Mouse (Mus musculus) midbrain, embryonic 11.5 days (tissue): Measurements from ENCODE around the gene Psmd12. TPM values are rescaled to one million over a fixed set of nuclear protein-coding genes. Genes with fewer than 3 reads are reported as not detected.

Source experiments
- ATAC-seq: fragments of 200-750 bp; cut with Nextera tagmentation; 2 replicates; pipeline ENCODE4 v1.8.0; 2017; ENCODE audit warnings: moderate TSS enrichment, moderate library complexity; ENCODE audit not compliant: low FRiP score
- DNase-seq: peaks from one replicate; pipeline ENCODE4 v3.0.0; 2015; ENCODE audit warnings: low spot score; ENCODE audit errors: missing footprints
- H3K27ac ChIP-seq: fragments of 300-500 bp; sonication (generic); 2 replicates; pipeline ENCODE4 v1.5.1; 2014; ENCODE audit warnings: low read depth, low read length
- H3K27me3 ChIP-seq: fragments of 300-500 bp; sonication (generic); 2 replicates; pipeline ENCODE4 v1.6.1; 2014; ENCODE audit warnings: mild to moderate bottlenecking, low read length, moderate library complexity, mixed read lengths; ENCODE audit not compliant: control insufficient read depth, insufficient read depth
- H3K36me3 ChIP-seq: fragments of 300-500 bp; sonication (generic); 2 replicates; pipeline ENCODE4 v1.6.1; 2014; ENCODE audit warnings: mild to moderate bottlenecking, low read length, moderate library complexity, mixed read lengths; ENCODE audit not compliant: control insufficient read depth, insufficient read depth
- H3K4me1 ChIP-seq: fragments of 300-500 bp; sonication (generic); 2 replicates; pipeline ENCODE4 v1.6.1; 2014; ENCODE audit warnings: low read length; ENCODE audit not compliant: control insufficient read depth, insufficient read depth
- H3K4me2 ChIP-seq: fragments of 300-500 bp; sonication (generic); 2 replicates; pipeline ENCODE4 v1.6.1; 2014; ENCODE audit warnings: mild to moderate bottlenecking, moderate library complexity
- H3K4me3 ChIP-seq: fragments of 300-500 bp; sonication (generic); 2 replicates; pipeline ENCODE4 v1.5.1; 2014; ENCODE audit warnings: low read depth, low read length
- H3K9ac ChIP-seq: fragments of 300-500 bp; sonication (generic); 2 replicates; pipeline ENCODE4 v1.6.1; 2014; ENCODE audit warnings: low read length
- H3K9me3 ChIP-seq: fragments of 300-500 bp; sonication (generic); 2 replicates; pipeline ENCODE4 v1.6.1; 2016; ENCODE audit warnings: low read length; ENCODE audit not compliant: control insufficient read depth
- WGBS: fragments of 180-500 bp; shearing (Covaris S2); extraction: QIAGEN DNeasy Blood & Tissue Kit; methylation state at CpG from one replicate; pipeline ENCODE4 v1.1.7; 2014; 5-methylcytosine and 5-hydroxymethylcytosine counted together
- polyA plus RNA-seq: library from polyadenylated mRNA; unstranded; fragments of >200 nt; fragmentation: Nextera tagmentation; extraction: Ambion mirVana; gene quantifications from 2 replicates; pipeline ENCODE4 v1.2.1, GENCODE M21; 2014

Gene Psmd12
- polyA plus RNA-seq, 1 experiment from 2014 or later, result 232 TPM

DNA sequence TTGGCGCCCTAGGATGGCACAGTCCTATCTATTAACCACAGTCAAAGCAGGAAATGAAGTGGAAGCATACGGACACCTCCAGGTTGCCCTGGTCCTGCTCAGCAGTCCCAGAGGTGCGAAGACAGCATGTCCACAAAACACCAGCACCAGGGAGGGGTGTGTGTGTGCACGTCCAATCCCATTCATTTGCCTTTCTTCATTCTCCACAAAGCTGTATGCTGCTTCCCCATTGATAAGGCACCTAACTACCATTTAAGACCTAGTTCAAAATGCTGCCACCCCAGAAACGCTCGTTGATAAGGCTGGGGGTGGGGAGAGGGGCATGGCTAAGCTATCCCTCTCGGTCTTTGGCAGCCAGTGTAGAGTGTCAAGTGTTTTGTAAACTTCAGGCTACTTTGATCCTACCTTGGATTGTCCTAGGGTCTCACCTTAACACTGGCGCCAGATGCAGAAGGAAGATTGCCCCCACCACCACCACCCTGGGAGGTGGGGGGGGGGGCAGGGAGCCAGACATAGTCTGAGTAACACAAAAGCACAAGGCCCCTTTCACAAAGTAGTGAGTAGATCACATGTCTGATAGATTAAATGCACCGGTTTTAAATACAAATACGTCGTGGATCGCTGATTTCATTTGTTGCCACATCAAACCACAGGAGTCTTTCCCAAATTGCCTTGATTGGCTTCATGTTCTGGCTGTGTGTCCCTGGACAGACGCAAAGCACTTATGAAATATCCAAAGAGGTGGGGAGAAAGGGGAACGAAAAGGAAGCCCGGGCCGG, 10.8 kb upstream of the Psmd12 start:
- H3K27ac ChIP-seq, result no peak overlapping the region
- peak; percentile 90 for DNase-seq
- no peaks in the 10 kb centered on the region for H3K27me3 ChIP-seq
- H3K36me3 ChIP-seq, result no peaks in the 10 kb centered on the region
- no peaks in the 10 kb centered on the region for H3K9me3 ChIP-seq
- H3K4me2 ChIP-seq, result peak overlapping the region; percentile 76
- peak overlapping the region; percentile 77 for H3K4me3 ChIP-seq
- ATAC-seq, result no peak
- peaks cover 11% of the 10 kb centered on the region for H3K4me1 ChIP-seq
- peak overlapping the region; percentile 81 for H3K9ac ChIP-seq
- 21% methylated on average over 16 of the region's 16 CpGs for WGBS

DNA sequence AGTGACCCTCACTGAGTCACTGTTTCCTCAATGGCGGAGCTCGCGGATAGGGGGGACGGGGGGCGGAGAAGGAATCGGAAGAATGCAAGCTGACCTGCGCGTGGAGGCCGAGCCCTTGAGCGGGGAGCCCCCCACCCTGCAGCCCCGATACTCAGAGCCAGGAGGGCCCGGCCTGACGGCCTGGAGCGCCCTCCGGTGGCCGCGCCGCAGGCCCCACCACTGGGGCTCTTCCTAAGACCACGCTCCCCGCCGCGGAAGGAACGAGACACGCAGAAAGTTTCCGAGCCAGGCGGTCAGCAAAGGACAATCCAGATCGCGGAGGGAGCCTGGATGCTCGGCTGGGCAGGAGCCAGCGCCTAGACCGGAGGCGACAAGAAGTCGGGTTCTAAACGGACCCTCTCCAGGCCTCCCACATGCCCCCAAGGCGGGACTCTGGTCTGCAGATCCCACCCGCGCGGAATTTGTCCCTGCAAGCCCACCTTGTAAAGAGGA, 10.2 kb upstream of the Psmd12 start:
- DNase-seq (peak; percentile 98), ATAC-seq (peak; percentile 87)
- Histone ChIP-seq H3K9me3 (no peaks in the 10 kb centered on the region), H3K4me3 (peak overlapping the region; percentile 77), H3K36me3 (no peaks in the 10 kb centered on the region), H3K27me3 (no peaks in the 10 kb centered on the region), H3K4me2 (peak overlapping the region; percentile 76), H3K27ac (0 out of 2 replicates have a peak overlapping the region, but pooled peaks have one; percentile 6), H3K4me1 (peaks cover 11% of the 10 kb centered on the region), H3K9ac (peak overlapping the region; percentile 81)
- under 1% methylated on average over 36 of the region's 38 CpGs for WGBS

DNA sequence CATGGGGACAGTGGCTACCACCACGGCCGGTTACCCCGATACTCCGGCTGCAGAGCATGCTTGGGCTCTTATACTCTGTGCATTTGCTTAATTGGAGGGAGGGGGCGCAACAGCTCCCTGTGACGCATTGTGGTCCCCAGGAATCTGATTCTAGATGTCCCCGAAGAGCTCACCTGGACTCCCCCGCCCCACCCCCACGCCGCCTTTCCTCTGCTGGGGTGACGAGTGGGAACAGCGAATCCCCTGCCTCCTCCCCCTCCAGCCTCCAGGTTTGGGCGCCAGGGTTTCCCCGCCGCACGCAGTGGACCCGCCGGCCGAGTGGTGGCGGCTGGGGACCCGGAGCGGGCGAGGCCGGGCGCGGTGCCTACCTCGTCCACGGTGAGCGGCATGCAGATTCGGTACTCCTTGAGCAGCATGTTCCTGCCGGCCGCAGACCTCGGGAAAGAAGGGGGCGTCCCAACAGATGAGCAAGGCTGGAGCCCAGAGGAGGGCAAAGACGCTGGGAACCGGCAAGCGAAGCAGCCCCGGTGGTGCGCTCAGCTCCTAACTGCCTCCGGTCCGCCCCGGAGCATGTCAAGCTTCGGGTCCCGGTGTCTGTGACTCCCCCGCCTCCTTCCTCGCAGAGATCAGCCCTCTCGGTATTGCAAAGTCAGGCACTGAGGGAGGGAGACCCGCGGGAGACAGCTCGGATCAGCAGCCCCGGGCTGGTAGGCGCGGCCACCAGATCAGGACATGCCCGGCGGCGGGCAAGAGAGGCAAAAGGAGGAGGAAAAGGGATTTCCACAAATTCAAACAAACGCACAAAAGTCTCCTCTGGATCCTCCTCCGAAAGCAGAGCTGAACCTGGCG, 9.5 kb upstream of the Psmd12 start:
- H3K9me3 ChIP-seq, result no peaks in the 10 kb centered on the region
- no peaks in the 10 kb centered on the region for H3K27me3 ChIP-seq
- under 1% methylated on average over 58 of the region's 59 CpGs for WGBS
- peaks cover 11% of the 10 kb centered on the region for H3K4me1 ChIP-seq
- peak; percentile 57 for ATAC-seq
- peak overlapping the region; percentile 76 for H3K4me2 ChIP-seq
- no peaks in the 10 kb centered on the region for H3K36me3 ChIP-seq
- H3K27ac ChIP-seq, result peak overlapping the region; percentile 84
- peak overlapping the region; percentile 81 for H3K9ac ChIP-seq
- peak; percentile 97 for DNase-seq
- H3K4me3 ChIP-seq, result peak overlapping the region; percentile 77

DNA sequence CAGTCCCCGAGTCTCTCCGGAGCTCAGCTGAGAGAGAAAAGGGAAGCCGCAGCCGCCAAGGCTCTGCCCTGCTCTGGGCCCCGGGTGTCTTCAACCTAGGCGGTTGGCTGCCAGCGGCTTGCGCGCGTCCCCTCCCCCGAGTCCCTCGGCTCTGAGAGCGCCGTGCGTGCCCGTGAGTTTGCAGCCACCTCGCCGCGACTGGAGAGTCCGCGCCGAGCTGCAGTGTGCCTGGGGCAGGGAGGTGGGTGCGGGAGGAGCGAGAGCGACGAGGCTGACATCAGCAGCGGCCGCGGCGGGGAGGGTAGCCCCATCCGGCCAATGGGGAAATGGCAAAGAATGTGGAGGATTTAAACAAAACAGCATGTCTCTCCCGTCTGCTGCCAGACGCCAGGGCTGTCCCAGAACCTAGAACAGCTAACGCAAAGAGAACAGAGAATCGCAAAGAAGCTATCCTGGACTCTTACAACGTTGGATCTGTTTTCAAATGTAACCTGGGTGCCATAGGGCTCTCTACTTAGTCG, 8.7 kb upstream of the Psmd12 start, which contains the start of gene Pitpnc1:
Gene Pitpnc1, minus strand, starts transcription at position 179 of the 521 bp plus-strand sequence.
- H3K9me3 ChIP-seq, result no peaks in the 10 kb centered on the region
- DNase-seq, result peak; percentile 98
- WGBS, result under 1% methylated on average over 37 of the region's 37 CpGs
- peaks cover 11% of the 10 kb centered on the region for H3K4me1 ChIP-seq
- peak within 1 kb of the TSS; percentile 76 for H3K4me2 ChIP-seq
- H3K9ac ChIP-seq, result peak within 1 kb of the TSS; percentile 81
- H3K4me3 ChIP-seq, result peak within 1 kb of the TSS; percentile 77
- ATAC-seq, result peak; percentile 88
- no peaks in the 10 kb centered on the region for H3K27me3 ChIP-seq
- H3K27ac ChIP-seq, result peak within 1 kb of the TSS; percentile 84
- no peaks in the 10 kb centered on the region for H3K36me3 ChIP-seq

DNA sequence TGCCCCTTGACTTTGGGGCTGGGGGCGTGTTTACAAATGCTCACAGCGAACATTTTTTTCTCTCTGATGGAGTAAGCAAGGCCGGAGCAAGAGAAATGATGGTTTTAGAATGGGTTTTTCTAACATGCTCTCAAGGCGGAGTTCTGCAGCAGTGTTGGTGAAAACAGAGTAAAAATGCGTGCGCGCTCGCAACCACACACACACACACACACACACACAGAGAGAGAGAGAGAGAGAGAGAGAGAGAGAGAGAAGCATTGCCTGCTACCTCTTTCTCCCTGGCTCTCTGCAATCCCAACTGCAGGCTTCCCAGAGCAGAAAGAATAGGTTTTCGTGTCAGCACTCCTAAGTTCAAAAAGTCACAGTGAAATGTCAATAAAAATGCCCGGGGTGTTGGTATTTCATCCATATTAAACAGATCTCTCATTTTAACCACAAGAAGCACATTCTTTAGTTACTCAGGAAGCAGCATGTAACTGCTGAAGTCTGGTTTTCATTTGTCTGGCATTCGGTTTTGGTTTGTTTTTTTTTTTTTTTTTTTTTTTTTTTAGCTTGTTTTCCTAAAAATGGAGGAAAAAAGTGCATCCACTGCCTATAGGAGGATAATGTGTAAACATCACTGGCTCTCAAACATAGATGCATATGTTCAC, 8.1 kb upstream of the Psmd12 start:
- ATAC-seq, result no peak
- WGBS, result 5% methylated on average over 11 of the region's 11 CpGs
- no peak for DNase-seq

DNA sequence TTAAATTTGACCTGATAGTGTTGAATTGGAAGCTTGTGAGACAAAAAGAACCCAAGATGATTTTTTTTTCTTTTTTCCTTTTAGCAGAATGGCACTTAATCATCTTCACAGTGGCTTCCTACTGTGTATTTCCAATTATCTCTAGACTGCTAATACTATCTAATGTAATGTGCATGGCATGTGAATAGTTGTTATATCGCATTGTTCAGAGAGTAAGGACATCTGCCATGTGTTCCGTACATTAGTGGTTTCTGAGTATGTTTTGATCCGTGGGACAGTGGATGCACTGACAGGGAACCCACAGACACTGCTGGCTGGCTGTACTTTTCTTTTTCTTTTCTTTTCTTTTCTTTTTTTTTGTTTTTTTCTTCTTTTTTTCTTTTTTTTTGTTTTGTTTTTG, 7.0 kb upstream of the Psmd12 start:
- ATAC-seq (no peak), DNase-seq (no peak)
- Histone ChIP-seq H3K27me3 (no peaks in the 10 kb centered on the region), H3K9ac (no peak overlapping the region), H3K4me2 (no peak overlapping the region), H3K9me3 (no peaks in the 10 kb centered on the region), H3K27ac (no peak overlapping the region), H3K4me3 (no peak overlapping the region), H3K36me3 (no peaks in the 10 kb centered on the region), H3K4me1 (peaks cover 11% of the 10 kb centered on the region)
- WGBS, result 97% methylated on average over 3 of the region's 3 CpGs

More for the DNA sequence above, 8.1 kb upstream of the Psmd12 start:
- no peaks in the 10 kb centered on the region for H3K36me3 ChIP-seq
- H3K4me1 ChIP-seq, result peaks cover 11% of the 10 kb centered on the region
- H3K4me2 ChIP-seq, result peak overlapping the region; percentile 76
- no peaks in the 10 kb centered on the region for H3K9me3 ChIP-seq
- peak overlapping the region; percentile 84; the same call in 1 of the 2 replicates for H3K27ac ChIP-seq
- H3K4me3 ChIP-seq, result peak overlapping the region; percentile 77
- H3K27me3 ChIP-seq, result no peaks in the 10 kb centered on the region
- H3K9ac ChIP-seq, result peak overlapping the region; percentile 81

DNA sequence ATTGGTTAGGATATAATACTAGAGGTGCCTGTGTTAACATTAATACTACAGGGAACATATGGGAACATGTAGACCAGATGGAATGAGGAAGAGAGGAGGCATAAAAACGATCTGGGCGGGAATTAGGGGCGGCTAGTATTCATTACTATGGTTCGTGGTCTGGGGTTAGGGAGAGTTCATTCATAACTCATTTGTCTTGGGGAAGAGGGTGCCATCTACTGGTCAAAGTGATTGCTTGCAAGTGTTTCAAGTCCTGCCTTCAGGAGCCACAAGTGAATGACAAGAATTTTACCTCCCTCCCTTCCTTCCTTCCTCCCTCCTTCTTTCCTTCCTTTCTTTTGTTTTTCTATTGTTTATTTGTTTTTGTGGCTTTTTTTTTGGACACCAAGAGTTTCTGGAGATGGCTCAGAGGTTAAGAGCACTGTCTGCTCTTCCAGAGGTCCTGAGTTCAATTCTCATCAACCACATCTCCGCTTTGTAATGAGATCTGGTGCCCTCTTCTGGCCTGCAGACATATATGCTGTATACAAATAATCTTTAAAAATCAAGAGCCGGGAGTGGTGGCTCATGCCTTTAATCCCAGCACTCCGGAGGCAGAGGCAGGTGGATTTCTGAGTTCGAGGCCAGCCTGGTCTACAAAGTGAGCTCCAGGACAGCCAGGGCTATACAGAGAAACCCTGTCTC, 6.0 kb upstream of the Psmd12 start:
- 22% methylated on average over 8 of the region's 8 CpGs for WGBS
- Histone ChIP-seq H3K9me3 (no peaks in the 10 kb centered on the region), H3K4me1 (peaks cover 9% of the 10 kb centered on the region), H3K27me3 (no peaks in the 10 kb centered on the region), H3K9ac (no peak overlapping the region), H3K4me3 (no peak overlapping the region), H3K27ac (no peak overlapping the region), H3K36me3 (no peaks in the 10 kb centered on the region), H3K4me2 (no peak overlapping the region)
- no peak for ATAC-seq
- DNase-seq, result peak; percentile 94

DNA sequence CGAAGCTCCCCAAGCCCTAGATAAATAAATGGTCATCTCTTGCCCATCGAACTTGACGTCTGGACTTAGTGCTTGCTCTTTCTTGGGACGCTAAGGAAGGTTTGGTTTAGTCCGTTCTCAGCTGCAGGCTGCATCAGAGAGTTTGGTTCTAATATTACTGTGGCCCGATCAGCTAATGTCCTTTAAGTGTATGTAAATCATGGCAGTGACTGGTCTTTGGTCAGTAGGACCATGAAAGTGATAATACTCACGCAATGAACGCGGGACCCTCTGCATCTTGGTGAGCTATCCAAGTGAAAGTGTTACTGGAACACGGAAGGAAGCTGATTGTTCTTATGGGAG, 549 bp downstream of the Psmd12 start:
- Histone ChIP-seq H3K9ac (peak overlapping the region; percentile 77), H3K27ac (no peak overlapping the region; the same call in 1 of the 2 replicates), H3K4me2 (peak overlapping the region; percentile 93), H3K27me3 (no peaks in the 10 kb centered on the region), H3K4me3 (peak overlapping the region; percentile 80), H3K9me3 (no peaks in the 10 kb centered on the region), H3K36me3 (no peaks in the 10 kb centered on the region), H3K4me1 (peaks cover 17% of the 10 kb centered on the region)
- no peak for DNase-seq
- 2% methylated on average over 10 of the region's 10 CpGs for WGBS
- ATAC-seq, result no peak
